Mouse (Mus musculus) liver, adult 2 months (tissue): ENCODE results near the gene Esrrb.

Source experiments
- CTCF ChIP-seq: fragments of 200-500 bp; IDR thresholded peaks from 2 replicates; pipeline ENCODE4 v1.5.1; 2011; ENCODE audit warnings: low read depth, low read length, control low read depth
- POLR2A ChIP-seq: fragments of 200-500 bp; IDR thresholded peaks from 2 replicates; pipeline ENCODE4 v1.6.1; 2011; ENCODE audit warnings: low read length, control low read depth; ENCODE audit not compliant: insufficient read depth; ENCODE audit errors: extremely low read depth

DNA sequence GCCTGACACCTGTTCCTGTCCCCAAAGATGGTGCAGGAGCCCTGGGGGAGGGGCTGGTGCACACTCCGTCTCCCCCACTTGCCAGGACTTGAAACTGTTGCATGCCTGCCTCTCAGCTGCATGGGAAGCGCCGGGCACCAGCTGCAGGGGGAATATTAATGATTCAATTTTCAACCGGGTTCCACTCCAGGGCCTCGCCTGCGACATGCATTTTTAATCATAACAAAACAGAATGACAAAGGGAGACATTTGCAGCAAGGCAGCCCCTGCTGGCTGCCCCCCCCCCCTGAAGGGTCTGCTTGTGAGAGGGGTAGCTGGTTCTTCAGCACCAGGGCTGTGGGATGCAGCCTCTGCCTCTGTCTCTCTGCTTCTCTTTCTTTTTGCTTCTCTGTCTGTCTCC, 22.9 kb downstream of the Esrrb start:
- TF ChIP-seq CTCF (no peak), POLR2A (no peak)
